Mouse (Mus musculus) intestine, postnatal 0 days (tissue): ENCODE results near the gene Tmc3. TPM values are rescaled to one million over a fixed set of nuclear protein-coding genes. Genes with fewer than 3 reads are reported as not detected.
A peak's percentile ranks its signal among the peaks of the same experiment; 100 is the strongest.

Experiments
- ATAC-seq: fragments of 200-750 bp; cut with Nextera tagmentation; 2 replicates; pipeline ENCODE4 v1.8.0; 2017; ENCODE audit warnings: mild to moderate bottlenecking, moderate TSS enrichment, moderate library complexity
- H3K27ac ChIP-seq: fragments of 300-500 bp; sonication (generic); 2 replicates; pipeline ENCODE4 v1.5.1; 2014; ENCODE audit warnings: mild to moderate bottlenecking, low read depth, low read length, moderate library complexity
- H3K27me3 ChIP-seq: fragments of 300-500 bp; sonication (generic); replicated peaks from 2 replicates; pipeline ENCODE4 v1.6.1; 2014; ENCODE audit warnings: low read length, mixed read lengths; ENCODE audit not compliant: control insufficient read depth, insufficient read depth
- H3K36me3 ChIP-seq: fragments of 300-500 bp; sonication (generic); 2 replicates; pipeline ENCODE4 v1.6.1; 2014; ENCODE audit warnings: mild to moderate bottlenecking, moderate library complexity; ENCODE audit not compliant: control insufficient read depth, insufficient read depth
- H3K4me1 ChIP-seq: fragments of 300-500 bp; sonication (generic); replicated peaks from 2 replicates; pipeline ENCODE4 v1.6.1; 2014; ENCODE audit warnings: antibody characterized with exemption, low read length, mixed read lengths; ENCODE audit not compliant: control insufficient read depth, insufficient read depth
- H3K4me2 ChIP-seq: fragments of 300-500 bp; sonication (generic); replicated peaks from 2 replicates; pipeline ENCODE4 v1.6.1; 2014; ENCODE audit warnings: low read depth, mild to moderate bottlenecking, moderate library complexity
- H3K4me3 ChIP-seq: fragments of 300-500 bp; sonication (generic); 2 replicates; pipeline ENCODE4 v1.5.1; 2014; ENCODE audit warnings: low read depth, low read length
- H3K9ac ChIP-seq: fragments of 300-500 bp; sonication (generic); 2 replicates; pipeline ENCODE4 v1.6.1; 2014; ENCODE audit warnings: mild to moderate bottlenecking, low read depth, low read length
- H3K9me3 ChIP-seq: fragments of 300-500 bp; sonication (generic); 2 replicates; pipeline ENCODE4 v1.6.1; 2016; ENCODE audit warnings: mixed run types; ENCODE audit not compliant: control insufficient read depth
- CTCF ChIP-seq: sonication (generic); IDR thresholded peaks from 2 replicates; pipeline ENCODE4 v1.5.1; 2016; ENCODE audit warnings: low read depth, mild to moderate bottlenecking, control low read depth, antibody characterized with exemption, moderate library complexity
- WGBS: fragments of 180-500 bp; shearing (Covaris S2); extraction: QIAGEN DNeasy Blood & Tissue Kit; methylation state at CpG from one replicate; pipeline ENCODE4 v1.1.7; 2014; 5-methylcytosine and 5-hydroxymethylcytosine counted together
- polyA plus RNA-seq: library from polyadenylated mRNA; unstranded; fragments of >200 nt; fragmentation: Nextera tagmentation; extraction: Ambion mirVana; gene quantifications from 2 replicates; pipeline ENCODE4 v1.2.1, GENCODE M21; 2015

The Tmc3 gene
- polyA plus RNA-seq, 1 experiment from 2014 or later: 1.1 TPM

DNA sequence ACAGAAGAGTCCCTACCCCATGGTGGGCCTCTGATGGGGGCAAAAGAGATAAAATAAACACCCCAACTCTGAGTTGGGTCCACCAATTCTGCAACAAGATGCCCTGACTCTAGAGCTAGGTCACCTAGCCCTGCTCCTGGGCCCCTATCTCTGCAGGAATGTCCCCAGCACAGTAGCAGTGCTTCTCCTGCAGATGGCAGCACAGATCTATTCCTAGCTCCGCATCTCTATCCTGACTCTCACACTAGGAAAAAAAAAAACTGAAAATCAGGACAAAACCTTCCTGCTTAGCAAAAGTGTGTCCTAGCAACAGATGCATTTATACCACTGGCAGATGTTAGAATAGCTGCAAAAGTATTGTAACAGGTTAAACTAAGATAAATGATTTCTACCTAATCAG lies 84.0 kb downstream of the Tmc3 start:
- Histone ChIP-seq H3K27ac (no peak overlapping the region), H3K4me2 (no peak overlapping the region), H3K27me3 (no peaks in the 10 kb centered on the region), H3K4me3 (no peak overlapping the region), H3K4me1 (0 out of 2 replicates have a peak, but pooled peaks cover 11% of the 10 kb centered on the region), H3K9me3 (no peaks in the 10 kb centered on the region), H3K36me3 (no peaks in the 10 kb centered on the region), H3K9ac (no peak overlapping the region)
- peak; percentile 89 for TF ChIP-seq CTCF
- WGBS: 12% methylated on average over 1 of the region's 1 CpGs
- ATAC-seq: no peak

DNA sequence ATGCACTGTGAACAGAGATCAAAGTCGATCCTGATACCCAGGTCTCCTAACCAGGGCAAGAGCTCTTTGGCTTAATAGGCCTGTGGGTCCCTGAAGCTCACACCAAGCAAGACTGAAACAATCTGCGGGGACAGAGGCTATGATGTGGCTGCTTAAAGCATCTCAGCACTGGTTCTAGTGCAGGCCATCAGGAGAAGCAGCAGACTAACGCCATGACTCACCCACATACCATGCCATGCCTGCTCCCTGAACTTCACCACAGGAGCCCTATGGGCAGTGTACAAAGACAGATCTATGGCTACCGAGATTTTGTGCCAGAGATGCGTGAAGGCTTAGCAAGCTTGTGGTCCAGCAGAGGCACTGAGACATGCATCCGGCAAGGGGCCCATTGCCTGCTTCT lies 86.8 kb downstream of the Tmc3 start:
- no peak for ATAC-seq
- H3K27me3 ChIP-seq: no peaks in the 10 kb centered on the region
- H3K27ac ChIP-seq: no peak overlapping the region
- no peak for TF ChIP-seq CTCF
- H3K9me3 ChIP-seq: no peaks in the 10 kb centered on the region
- H3K36me3 ChIP-seq: no peaks in the 10 kb centered on the region
- 0 out of 2 replicates have a peak, but pooled peaks cover 1% of the 10 kb centered on the region for H3K4me1 ChIP-seq
- no peak overlapping the region for H3K9ac ChIP-seq
- H3K4me3 ChIP-seq: no peak overlapping the region
- H3K4me2 ChIP-seq: no peak overlapping the region
- 94% methylated on average over 6 of the region's 6 CpGs for WGBS

Other genes starting within 250 kb of the Tmc3 start
- gene Stard5, start 47.0 kb downstream of the Tmc3 start, polyA plus RNA-seq: 67.6 and 73.2 TPM in 2 replicates
- 2.5 and 2.9 TPM in 2 replicates for gene Il16, start 160.8 kb downstream of the Tmc3 start, polyA plus RNA-seq
- not detected in 2 replicates for gene Cfap161, start 210.0 kb downstream of the Tmc3 start, polyA plus RNA-seq